Mouse (Mus musculus) heart, embryonic 11.5 days (tissue): ENCODE data around the gene Raver2. TPM values are rescaled to one million over a fixed set of nuclear protein-coding genes. Genes with fewer than 3 reads are reported as not detected.
A peak's percentile ranks its signal among the peaks of the same experiment; 100 is the strongest.

Source experiments
- ATAC-seq: fragments of 200-750 bp; cut with Nextera tagmentation; replicated peaks from 2 replicates; pipeline ENCODE4 v1.8.0; 2017; ENCODE audit warnings: moderate library complexity; ENCODE audit not compliant: insufficient number of reproducible peaks, low FRiP score, low TSS enrichment
- H3K27ac ChIP-seq: fragments of 300-500 bp; sonication (generic); 2 replicates; pipeline ENCODE4 v1.5.1; 2014; ENCODE audit warnings: mild to moderate bottlenecking, low read depth, low read length
- H3K27me3 ChIP-seq: fragments of 300-500 bp; sonication (generic); 2 replicates; pipeline ENCODE4 v1.6.1; 2014; ENCODE audit warnings: mild to moderate bottlenecking, low read length, mixed read lengths; ENCODE audit not compliant: control insufficient read depth, insufficient read depth
- H3K36me3 ChIP-seq: fragments of 300-500 bp; sonication (generic); 2 replicates; pipeline ENCODE4 v1.6.1; 2014; ENCODE audit warnings: mild to moderate bottlenecking, low read length, moderate library complexity, mixed read lengths; ENCODE audit not compliant: control insufficient read depth, insufficient read depth
- H3K4me1 ChIP-seq: fragments of 300-500 bp; sonication (generic); 2 replicates; pipeline ENCODE4 v1.6.1; 2014; ENCODE audit warnings: low read length; ENCODE audit not compliant: control insufficient read depth, insufficient read depth
- H3K4me2 ChIP-seq: fragments of 300-500 bp; sonication (generic); 2 replicates; pipeline ENCODE4 v1.6.1; 2014; ENCODE audit warnings: mild to moderate bottlenecking, moderate library complexity
- H3K4me3 ChIP-seq: fragments of 300-500 bp; sonication (generic); 2 replicates; pipeline ENCODE4 v1.5.1; 2014; ENCODE audit warnings: low read depth, low read length
- H3K9ac ChIP-seq: fragments of 300-500 bp; sonication (generic); 2 replicates; pipeline ENCODE4 v1.6.1; 2014; ENCODE audit warnings: mild to moderate bottlenecking, low read depth, low read length, moderate library complexity
- H3K9me3 ChIP-seq: fragments of 300-500 bp; sonication (generic); replicated peaks from 2 replicates; pipeline ENCODE4 v1.6.1; 2016; ENCODE audit warnings: low read length; ENCODE audit not compliant: control insufficient read depth
- WGBS: fragments of 180-500 bp; shearing (Covaris S2); extraction: QIAGEN DNeasy Blood & Tissue Kit; methylation state at CpG from one replicate; pipeline ENCODE4 v1.1.7; 2014; ENCODE audit not compliant: insufficient replicate concordance; 5-methylcytosine and 5-hydroxymethylcytosine counted together
- polyA plus RNA-seq: library from polyadenylated mRNA; unstranded; fragments of >200 nt; fragmentation: Nextera tagmentation; extraction: Ambion mirVana; gene quantifications from 2 replicates; pipeline ENCODE4 v1.2.1, GENCODE M21; 2014

Gene Raver2
- polyA plus RNA-seq, 1 experiment from 2014 or later, result 3.8 TPM

DNA sequence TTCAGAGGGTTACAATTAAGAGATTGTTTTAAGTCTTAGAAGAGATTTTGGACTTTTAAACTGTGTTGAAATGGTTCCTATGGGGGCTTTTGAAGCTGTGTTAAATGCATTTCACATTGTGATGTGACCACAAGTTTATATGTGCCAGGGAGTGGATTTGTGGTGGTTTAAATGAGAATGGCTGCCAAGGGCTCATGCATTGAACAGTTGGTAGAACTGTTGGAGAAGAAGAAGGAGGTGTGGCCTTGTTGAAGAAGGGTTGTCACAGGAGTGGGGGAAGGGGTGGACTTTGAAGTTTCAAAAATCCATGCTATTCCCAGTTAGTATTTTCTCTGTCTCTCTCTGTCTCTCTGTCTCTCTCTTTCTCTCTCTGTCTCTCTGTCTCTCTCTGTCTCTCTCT lies 24.6 kb upstream of the Raver2 start:
- H3K4me2 ChIP-seq, result no peak overlapping the region
- ATAC-seq, result no peak
- no peaks in the 10 kb centered on the region for H3K27me3 ChIP-seq
- H3K4me3 ChIP-seq, result no peak overlapping the region
- H3K27ac ChIP-seq, result no peak overlapping the region
- H3K9ac ChIP-seq, result no peak overlapping the region
- H3K4me1 ChIP-seq, result no peaks in the 10 kb centered on the region
- no peaks in the 10 kb centered on the region for H3K36me3 ChIP-seq
- H3K9me3 ChIP-seq, result no peaks in the 10 kb centered on the region

DNA sequence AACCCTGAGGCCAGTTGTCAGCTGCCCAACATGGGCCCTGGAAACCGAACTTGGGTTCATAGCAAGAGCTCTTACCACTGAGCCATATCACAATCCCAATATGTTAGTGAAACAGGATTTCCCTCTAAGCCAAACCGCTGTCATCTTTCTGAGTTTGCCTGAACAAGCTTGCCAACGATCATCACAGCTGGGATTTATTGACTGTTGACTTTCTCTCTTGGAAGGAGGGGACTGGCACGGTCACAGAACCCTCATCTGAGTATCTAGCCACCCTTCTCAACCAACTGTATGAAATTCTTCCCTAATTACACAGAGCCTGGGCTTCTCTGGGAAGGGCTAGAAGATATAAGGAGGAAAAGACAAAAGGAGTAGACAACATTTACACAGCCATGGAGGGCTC lies 22.2 kb upstream of the Raver2 start:
- Histone ChIP-seq H3K27me3 (no peaks in the 10 kb centered on the region), H3K4me2 (no peak overlapping the region), H3K9ac (no peak overlapping the region), H3K36me3 (no peaks in the 10 kb centered on the region), H3K9me3 (no peaks in the 10 kb centered on the region), H3K4me3 (no peak overlapping the region), H3K27ac (no peak overlapping the region), H3K4me1 (no peaks in the 10 kb centered on the region)
- WGBS, result 70% methylated on average over 4 of the region's 4 CpGs
- ATAC-seq, result no peak

DNA sequence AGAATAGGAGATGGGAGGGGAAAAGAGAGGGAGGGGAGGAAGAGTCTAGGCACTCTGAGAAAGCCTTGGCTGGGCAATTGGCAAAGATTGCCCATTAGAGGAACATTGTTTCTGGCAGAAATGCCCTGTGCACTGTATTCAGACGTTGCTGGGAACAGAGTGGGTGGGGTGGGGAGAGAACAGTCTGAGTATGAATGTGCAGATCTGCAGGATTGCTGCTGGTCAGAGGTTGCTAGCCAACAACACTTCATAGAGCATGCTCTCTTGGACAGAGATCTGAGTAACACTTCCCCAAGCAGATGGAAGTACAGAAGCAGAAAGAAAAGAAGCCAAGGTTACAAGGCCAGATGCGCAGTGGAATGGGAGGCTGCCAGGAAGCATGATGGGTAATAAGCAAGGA lies 6.6 kb upstream of the Raver2 start:
- no peaks in the 10 kb centered on the region for H3K9me3 ChIP-seq
- no peak overlapping the region for H3K4me2 ChIP-seq
- no peak overlapping the region for H3K9ac ChIP-seq
- WGBS, result 61% methylated on average over 2 of the region's 2 CpGs
- no peaks in the 10 kb centered on the region for H3K36me3 ChIP-seq
- no peaks in the 10 kb centered on the region for H3K4me1 ChIP-seq
- H3K27ac ChIP-seq, result no peak overlapping the region
- H3K4me3 ChIP-seq, result no peak overlapping the region
- no peak for ATAC-seq
- H3K27me3 ChIP-seq, result no peaks in the 10 kb centered on the region

DNA sequence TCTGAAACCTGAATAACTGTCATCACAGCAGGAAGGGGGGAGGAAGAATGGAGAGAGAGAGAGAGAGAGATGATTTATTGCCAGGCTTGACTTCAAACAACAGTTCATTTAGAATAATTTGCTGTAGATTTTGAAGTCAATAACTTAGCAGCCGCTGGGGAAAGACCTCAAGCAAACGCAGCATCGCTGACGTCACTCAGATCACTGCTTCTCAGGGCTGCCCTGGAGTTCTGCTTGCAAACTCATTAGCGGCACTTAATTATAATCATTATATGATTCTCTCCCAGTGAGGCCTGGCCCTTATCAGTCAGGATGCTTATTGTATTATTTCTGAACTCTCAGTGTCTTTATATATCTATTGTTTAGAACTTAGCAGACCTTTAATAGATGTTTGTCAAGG lies 2.4 kb upstream of the Raver2 start:
- Histone ChIP-seq H3K4me1 (no peaks in the 10 kb centered on the region), H3K27ac (no peak overlapping the region), H3K36me3 (no peaks in the 10 kb centered on the region), H3K9ac (no peak overlapping the region), H3K9me3 (no peaks in the 10 kb centered on the region), H3K4me3 (no peak overlapping the region), H3K27me3 (peaks cover 5% of the 10 kb centered on the region; the same call in 1 of the 2 replicates), H3K4me2 (no peak overlapping the region)
- WGBS, result 73% methylated on average over 5 of the region's 5 CpGs
- ATAC-seq, result no peak

DNA sequence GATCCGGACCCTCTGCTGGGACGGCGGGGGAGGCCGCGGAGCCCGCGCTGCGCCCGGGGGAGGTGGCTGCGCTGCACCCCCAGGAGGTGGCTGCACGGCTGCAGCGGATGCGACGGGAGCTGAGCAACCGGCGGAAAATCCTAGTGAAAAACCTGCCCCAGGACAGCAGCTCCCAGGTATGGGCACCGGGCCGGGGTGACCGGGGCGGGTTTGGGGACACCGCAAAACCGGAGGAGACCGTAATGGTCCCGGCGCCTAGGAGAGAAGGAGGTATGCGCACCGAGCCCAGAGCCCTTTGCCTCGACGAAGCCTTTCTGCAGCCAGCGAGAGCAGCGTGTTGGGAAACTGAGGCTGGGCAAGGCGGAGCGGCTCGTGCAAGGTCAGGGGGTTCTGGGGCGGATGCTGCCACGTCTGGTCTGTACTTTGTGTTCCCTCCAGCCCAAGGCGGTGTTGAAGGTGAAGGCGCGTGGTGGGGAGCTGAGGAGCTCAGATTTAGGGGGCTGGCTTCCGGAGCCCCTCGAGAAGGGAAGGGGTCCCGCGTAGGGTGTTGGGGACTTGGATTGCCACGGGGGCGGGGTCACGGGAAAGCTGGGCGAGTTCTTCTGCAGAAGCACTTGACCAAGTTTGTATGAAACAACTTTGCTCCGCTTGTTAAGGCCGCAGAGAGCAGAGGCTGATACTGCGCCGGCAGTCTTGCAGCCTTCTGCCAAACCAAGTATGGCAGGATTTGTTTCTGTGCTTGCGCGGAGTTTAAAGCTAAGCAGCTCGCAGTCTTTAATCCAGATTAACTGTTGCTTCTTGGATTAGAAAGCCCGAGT lies 580 bp downstream of the Raver2 start:
- Histone ChIP-seq H3K9ac (peak overlapping the region; percentile 80), H3K27me3 (peaks cover 5% of the 10 kb centered on the region; the same call in 1 of the 2 replicates), H3K27ac (no peak overlapping the region), H3K36me3 (no peaks in the 10 kb centered on the region), H3K4me3 (peak overlapping the region; percentile 85), H3K9me3 (no peaks in the 10 kb centered on the region), H3K4me1 (no peaks in the 10 kb centered on the region), H3K4me2 (peak overlapping the region; percentile 90)
- peak; percentile 57 for ATAC-seq
- 3% methylated on average over 55 of the region's 55 CpGs for WGBS

DNA sequence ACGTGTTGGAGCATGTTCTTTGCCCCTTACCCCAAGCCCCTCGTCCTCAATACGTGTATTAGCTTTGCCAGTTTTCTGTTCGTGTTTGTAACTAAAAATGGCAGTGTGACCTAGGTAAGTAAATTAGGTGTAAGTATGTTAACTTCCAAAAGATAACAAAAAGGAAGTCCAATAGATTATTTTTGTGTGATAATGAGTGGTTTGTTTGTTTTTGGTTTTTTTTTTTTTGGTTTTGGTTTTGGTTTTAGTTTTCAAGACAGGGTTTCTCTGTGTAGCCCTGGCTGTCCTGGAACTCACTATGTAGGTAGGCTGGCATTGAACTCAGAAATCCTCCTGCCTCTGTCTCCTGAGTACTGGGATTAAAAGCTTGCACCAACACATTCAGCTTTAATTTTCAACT lies 2.8 kb downstream of the Raver2 start:
- Histone ChIP-seq H3K9me3 (no peaks in the 10 kb centered on the region), H3K4me2 (no peak overlapping the region), H3K9ac (no peak overlapping the region), H3K27ac (no peak overlapping the region), H3K4me3 (no peak overlapping the region), H3K36me3 (no peaks in the 10 kb centered on the region), H3K27me3 (peaks cover 5% of the 10 kb centered on the region; the same call in 1 of the 2 replicates), H3K4me1 (no peaks in the 10 kb centered on the region)
- 68% methylated on average over 4 of the region's 4 CpGs for WGBS
- no peak for ATAC-seq

DNA sequence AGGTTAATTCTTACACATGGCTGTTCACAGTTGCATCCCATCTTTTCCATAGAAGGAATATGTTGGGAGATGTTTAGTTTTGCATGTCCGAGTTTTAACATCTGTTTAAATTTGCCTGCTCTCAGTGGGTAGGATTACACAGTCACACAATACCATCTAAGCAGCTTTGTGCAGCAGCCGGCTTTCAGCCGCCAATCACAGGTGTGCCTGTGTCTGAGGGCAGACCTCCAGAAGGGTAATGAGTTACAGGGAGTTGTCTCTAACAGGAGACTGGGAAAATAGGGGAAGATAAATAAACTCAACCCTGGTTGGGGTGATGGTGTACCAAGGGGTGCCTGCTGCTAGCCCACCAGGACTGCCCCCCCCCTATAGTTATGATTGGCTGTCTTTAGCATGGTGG lies 7.6 kb downstream of the Raver2 start:
- Histone ChIP-seq H3K36me3 (no peaks in the 10 kb centered on the region), H3K4me1 (no peaks in the 10 kb centered on the region), H3K9ac (no peak overlapping the region), H3K4me2 (no peak overlapping the region), H3K27me3 (no peaks in the 10 kb centered on the region), H3K27ac (no peak overlapping the region), H3K4me3 (no peak overlapping the region), H3K9me3 (no peaks in the 10 kb centered on the region)
- 64% methylated on average over 3 of the region's 3 CpGs for WGBS
- no peak for ATAC-seq

DNA sequence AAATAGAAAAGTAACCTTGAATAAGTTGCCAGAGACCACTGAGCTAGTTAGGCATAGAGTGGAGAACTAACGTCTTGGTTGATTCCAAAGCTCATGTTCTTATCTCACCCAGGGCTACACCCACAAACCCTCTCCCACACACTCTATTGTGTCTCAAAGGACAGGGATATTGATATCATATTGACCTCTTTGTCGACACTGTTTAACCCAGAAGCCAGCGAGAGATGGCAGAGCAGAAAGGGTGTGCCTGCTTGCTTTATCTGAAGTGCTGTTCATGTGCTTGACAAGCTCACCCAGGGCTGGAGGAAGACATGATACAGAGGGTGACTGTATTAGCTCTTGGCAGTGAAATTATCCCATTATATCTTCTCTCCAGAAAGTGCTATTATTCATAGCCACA lies 11.2 kb downstream of the Raver2 start:
- H3K27me3 ChIP-seq, result no peaks in the 10 kb centered on the region
- no peak overlapping the region for H3K9ac ChIP-seq
- H3K27ac ChIP-seq, result no peak overlapping the region
- H3K36me3 ChIP-seq, result no peaks in the 10 kb centered on the region
- ATAC-seq, result no peak
- 7% methylated on average over 3 of the region's 3 CpGs for WGBS
- no peak overlapping the region for H3K4me3 ChIP-seq
- H3K4me1 ChIP-seq, result peaks cover 3% of the 10 kb centered on the region; the same call in 1 of the 2 replicates
- no peaks in the 10 kb centered on the region for H3K9me3 ChIP-seq
- H3K4me2 ChIP-seq, result no peak overlapping the region
